Mouse (Mus musculus) hindbrain, embryonic 11.5 days (tissue): ENCODE data around the gene Polg2. TPM values are rescaled to one million over a fixed set of nuclear protein-coding genes. Genes with fewer than 3 reads are reported as not detected.
A peak's percentile ranks its signal among the peaks of the same experiment; 100 is the strongest.
"Not testable (repeated sequence)": the region's sequence is repeated elsewhere in the genome, so short reads cannot be mapped to it uniquely, and the experiment has no call there.

Experiments used
- ATAC-seq: fragments of 200-750 bp; cut with Nextera tagmentation; 2 replicates; pipeline ENCODE4 v1.8.0; 2017; ENCODE audit warnings: mild to moderate bottlenecking, moderate TSS enrichment, moderate library complexity; ENCODE audit not compliant: low FRiP score
- DNase-seq: peaks from one replicate; pipeline ENCODE4 v3.0.0-alpha.2; 2015; ENCODE audit warnings: low spot score
- H3K27ac ChIP-seq: fragments of 300-500 bp; sonication (generic); 2 replicates; pipeline ENCODE4 v1.5.1; 2014; ENCODE audit warnings: mild to moderate bottlenecking, low read depth, low read length
- H3K27me3 ChIP-seq: fragments of 300-500 bp; sonication (generic); 2 replicates; pipeline ENCODE4 v1.6.1; 2014; ENCODE audit warnings: mild to moderate bottlenecking, low read length, moderate library complexity, mixed read lengths; ENCODE audit not compliant: control insufficient read depth, insufficient read depth
- H3K36me3 ChIP-seq: fragments of 300-500 bp; sonication (generic); 2 replicates; pipeline ENCODE4 v1.6.1; 2014; ENCODE audit warnings: mild to moderate bottlenecking, low read length, moderate library complexity, mixed read lengths; ENCODE audit not compliant: control insufficient read depth, insufficient read depth
- H3K4me1 ChIP-seq: fragments of 300-500 bp; sonication (generic); replicated peaks from 2 replicates; pipeline ENCODE4 v1.6.1; 2014; ENCODE audit warnings: low read length, mixed read lengths; ENCODE audit not compliant: control insufficient read depth, insufficient read depth
- H3K4me2 ChIP-seq: fragments of 300-500 bp; sonication (generic); replicated peaks from 2 replicates; pipeline ENCODE4 v1.6.1; 2014; ENCODE audit warnings: mild to moderate bottlenecking, low read depth, low read length
- H3K4me3 ChIP-seq: fragments of 300-500 bp; sonication (generic); 2 replicates; pipeline ENCODE4 v1.5.1; 2014; ENCODE audit warnings: low read depth, low read length
- H3K9ac ChIP-seq: fragments of 300-500 bp; sonication (generic); 2 replicates; pipeline ENCODE4 v1.6.1; 2014; ENCODE audit warnings: low read depth, low read length
- H3K9me3 ChIP-seq: fragments of 300-500 bp; sonication (generic); 2 replicates; pipeline ENCODE4 v1.6.1; 2016; ENCODE audit warnings: low read length; ENCODE audit not compliant: control insufficient read depth
- WGBS: fragments of 180-500 bp; shearing (Covaris S2); extraction: QIAGEN DNeasy Blood & Tissue Kit; methylation state at CpG from one replicate; pipeline ENCODE4 v1.1.7; 2014; 5-methylcytosine and 5-hydroxymethylcytosine counted together
- polyA plus RNA-seq: library from polyadenylated mRNA; unstranded; fragments of >200 nt; fragmentation: Nextera tagmentation; extraction: Ambion mirVana; gene quantifications from 2 replicates; pipeline ENCODE4 v1.2.1, GENCODE M21; 2014

Polg2 gene
- polyA plus RNA-seq, 1 experiment from 2014 or later = 11.0 TPM

DNA sequence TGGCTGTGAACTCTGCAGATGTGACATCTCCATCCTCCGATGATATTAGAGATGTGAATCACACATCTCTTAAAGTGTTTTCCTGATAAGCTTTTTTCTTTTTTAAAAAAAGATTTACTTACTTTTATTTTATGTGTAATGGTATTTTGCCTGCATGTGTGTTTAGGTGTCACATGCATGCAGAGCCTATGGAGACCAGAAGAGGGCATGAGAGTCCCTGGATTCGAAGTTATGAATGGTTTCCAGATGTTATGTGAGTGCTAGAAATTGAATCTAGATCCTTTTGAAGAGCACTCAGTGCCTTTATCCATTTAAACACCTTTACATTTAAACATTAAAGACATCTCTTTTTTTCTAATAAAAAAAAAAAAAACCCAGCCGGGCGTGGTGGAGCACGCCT lies 34.4 kb downstream of the Polg2 start:
- no peak overlapping the region for H3K27ac ChIP-seq

DNA sequence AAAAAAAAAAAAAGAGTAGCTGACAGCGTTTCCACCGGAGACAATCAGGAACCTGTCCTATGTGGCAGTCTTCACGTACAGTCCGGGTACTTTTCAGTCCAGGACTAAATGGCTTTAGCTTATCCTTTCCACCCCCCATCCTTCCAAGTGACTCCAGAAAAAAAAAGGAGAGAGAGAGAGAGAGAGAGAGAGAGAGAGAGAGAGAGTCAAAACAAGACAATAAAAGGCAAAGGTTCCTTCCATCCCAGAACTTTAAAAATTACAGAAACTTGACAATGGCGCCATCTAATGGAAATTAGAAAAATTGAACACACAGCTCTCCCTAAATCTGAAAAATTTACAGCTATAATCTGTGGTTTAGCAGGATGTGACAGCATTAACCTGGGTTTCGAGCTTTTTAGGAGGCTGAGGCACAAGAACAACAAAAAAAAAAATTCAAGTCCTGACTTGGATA lies 36.9 kb downstream of the Polg2 start:
- 56% methylated on average over 6 of the region's 6 CpGs for WGBS
- ATAC-seq = no peak
- peak; percentile 51 for DNase-seq
- Histone ChIP-seq H3K27me3 (0 out of 2 replicates have a peak, but pooled peaks cover 2% of the 10 kb centered on the region), H3K4me1 (no peaks in the 10 kb centered on the region), H3K36me3 (no peaks in the 10 kb centered on the region), H3K9me3 (no peaks in the 10 kb centered on the region), H3K4me3 (no peak overlapping the region), H3K4me2 (no peak overlapping the region), H3K9ac (no peak overlapping the region), H3K27ac (no peak overlapping the region)

More for the DNA sequence above, 34.4 kb downstream of the Polg2 start:
- ATAC-seq (no peak), DNase-seq (no peak)
- Histone ChIP-seq H3K4me2 (no peak overlapping the region), H3K36me3 (no peaks in the 10 kb centered on the region), H3K9ac (no peak overlapping the region), H3K27me3 (0 out of 2 replicates have a peak, but pooled peaks cover 2% of the 10 kb centered on the region), H3K4me3 (no peak overlapping the region), H3K9me3 (no peaks in the 10 kb centered on the region), H3K4me1 (no peaks in the 10 kb centered on the region)
- 89% methylated on average over 5 of the region's 5 CpGs for WGBS

DNA sequence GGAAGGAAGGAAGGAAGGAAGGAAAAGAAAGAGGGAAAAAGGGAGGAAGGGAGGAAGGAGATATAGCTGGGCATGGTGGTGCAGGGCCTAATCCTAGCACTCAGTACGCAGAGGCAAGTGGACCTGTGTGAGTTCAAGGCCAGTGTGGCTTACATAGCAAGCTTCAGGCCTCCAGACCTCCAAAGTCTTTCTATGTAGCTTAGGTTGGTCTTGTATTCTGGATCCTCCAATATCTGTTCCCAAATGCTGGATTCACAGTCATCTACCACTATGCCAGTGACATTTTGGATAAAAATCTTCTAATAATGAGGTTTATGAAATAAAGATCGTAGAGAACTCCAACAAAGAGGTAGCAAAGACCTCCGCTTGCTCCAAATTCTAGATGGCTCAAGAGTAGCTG lies 37.5 kb downstream of the Polg2 start:
- Histone ChIP-seq H3K27ac (no peak overlapping the region), H3K4me2 (no peak overlapping the region), H3K4me1 (peaks cover 4% of the 10 kb centered on the region; the same call in 1 of the 2 replicates), H3K27me3 (0 out of 2 replicates have a peak, but pooled peaks cover 2% of the 10 kb centered on the region), H3K36me3 (no peaks in the 10 kb centered on the region), H3K9ac (no peak overlapping the region), H3K9me3 (no peaks in the 10 kb centered on the region), H3K4me3 (no peak overlapping the region)
- no peak for ATAC-seq
- 90% methylated on average over 3 of the region's 3 CpGs for WGBS
- DNase-seq = no peak

DNA sequence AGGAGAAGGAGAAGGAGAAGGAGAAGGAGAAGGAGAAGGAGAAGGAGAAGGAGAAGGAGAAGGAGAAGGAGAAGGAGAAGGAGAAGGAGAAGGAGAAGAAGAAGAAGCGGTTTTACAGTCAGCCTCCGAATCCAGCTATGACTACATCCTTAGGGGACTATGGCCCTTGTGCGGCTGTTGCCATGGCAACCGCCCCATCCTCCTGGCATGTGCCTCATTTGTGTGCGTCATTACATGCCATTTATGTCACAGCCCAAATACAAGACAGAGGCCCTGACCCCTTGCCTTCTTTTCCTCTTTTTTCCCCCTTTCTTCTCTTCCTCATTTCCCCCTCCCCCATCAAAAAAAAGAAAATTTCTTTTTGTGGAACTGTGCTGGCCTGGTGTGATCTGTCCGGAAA lies 38.1 kb downstream of the Polg2 start:
- ATAC-seq = 0 out of 2 replicates have a peak, but pooled peaks have one; percentile 51
- 43% methylated on average over 6 of the region's 6 CpGs for WGBS
- no peak overlapping the region for H3K27ac ChIP-seq

DNA sequence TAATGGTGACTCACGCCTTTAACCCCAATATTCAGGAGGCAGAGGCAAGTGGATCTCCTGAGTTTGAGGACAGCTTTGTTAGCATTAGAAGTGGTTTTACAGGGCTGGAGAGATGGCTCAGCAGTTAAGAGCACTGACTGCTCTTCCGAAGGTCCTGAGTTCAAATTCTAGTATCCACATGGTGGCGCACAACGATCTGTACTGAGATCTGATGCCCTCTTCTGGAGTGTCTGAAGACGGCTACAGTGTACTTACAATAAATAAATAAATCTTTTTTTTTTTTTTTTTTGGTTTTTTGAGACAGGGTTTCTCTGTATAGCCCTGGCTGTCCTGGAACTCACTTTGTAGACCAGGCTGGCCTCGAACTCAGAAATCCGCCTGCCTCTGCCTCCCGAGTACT lies 38.6 kb downstream of the Polg2 start:
- not testable (repeated sequence) for H3K27me3 ChIP-seq, DNase-seq, H3K36me3 ChIP-seq, H3K27ac ChIP-seq, H3K9ac ChIP-seq, H3K4me3 ChIP-seq, H3K4me2 ChIP-seq, ATAC-seq, H3K9me3 ChIP-seq, H3K4me1 ChIP-seq
- WGBS = 96% methylated on average over 5 of the region's 8 CpGs

More for the DNA sequence above, 38.1 kb downstream of the Polg2 start:
- peak; percentile 77 for DNase-seq
- Histone ChIP-seq H3K36me3 (no peaks in the 10 kb centered on the region), H3K27me3 (0 out of 2 replicates have a peak, but pooled peaks cover 2% of the 10 kb centered on the region), H3K4me3 (no peak overlapping the region), H3K9ac (no peak overlapping the region), H3K4me1 (peaks cover 8% of the 10 kb centered on the region), H3K9me3 (no peaks in the 10 kb centered on the region), H3K4me2 (no peak overlapping the region)

DNA sequence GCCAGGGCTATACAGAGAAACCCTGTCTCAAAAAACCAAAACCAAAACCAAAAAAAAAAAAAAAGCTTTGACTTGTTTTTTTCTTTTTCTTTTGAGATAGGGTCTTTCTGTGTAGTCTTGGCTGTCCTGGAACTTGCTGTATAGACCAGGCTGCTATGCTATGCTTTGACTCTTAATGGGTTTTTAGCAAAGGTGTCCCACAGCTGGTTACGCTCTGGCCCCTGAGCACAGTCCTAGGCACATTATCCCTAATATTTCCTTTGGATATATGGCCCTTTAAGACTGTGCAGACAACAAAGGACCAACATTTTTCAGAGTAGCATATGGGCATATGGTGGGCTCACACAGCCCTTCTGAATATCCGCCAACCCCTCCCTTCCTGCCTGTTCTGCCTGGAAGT lies 40.2 kb downstream of the Polg2 start:
- H3K4me2 ChIP-seq = no peak overlapping the region
- H3K9ac ChIP-seq = no peak overlapping the region
- no peaks in the 10 kb centered on the region for H3K27me3 ChIP-seq
- no peaks in the 10 kb centered on the region for H3K9me3 ChIP-seq
- H3K4me1 ChIP-seq = peaks cover 8% of the 10 kb centered on the region
- 98% methylated on average over 2 of the region's 2 CpGs for WGBS
- ATAC-seq (no peak), DNase-seq (no peak)
- no peak overlapping the region for H3K27ac ChIP-seq
- no peaks in the 10 kb centered on the region for H3K36me3 ChIP-seq
- H3K4me3 ChIP-seq = no peak overlapping the region

DNA sequence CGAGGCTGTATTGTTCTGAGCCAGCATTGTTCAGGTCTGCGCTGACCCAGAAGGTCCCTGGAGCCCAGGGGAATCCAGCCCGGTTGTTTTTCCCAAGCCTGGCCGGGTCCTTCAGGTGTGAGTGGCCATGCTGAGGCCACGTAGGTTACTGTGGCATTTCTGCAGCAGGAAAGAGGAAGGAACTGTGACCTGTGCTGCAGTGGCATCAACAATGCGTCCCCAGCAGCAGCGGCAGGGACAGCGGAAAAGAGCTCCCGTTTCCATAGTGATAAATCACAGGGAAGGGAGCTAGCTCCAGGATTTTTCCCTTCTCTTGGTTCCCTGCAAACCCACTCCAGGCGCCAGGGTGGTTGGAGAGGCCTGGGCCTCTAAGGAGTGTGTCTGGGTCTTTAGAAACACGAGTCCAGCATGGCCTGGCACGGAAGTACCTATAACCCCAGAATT lies 42.1 kb downstream of the Polg2 start:
- Histone ChIP-seq H3K27ac (peak overlapping the region; percentile 70; the same call in 1 of the 2 replicates), H3K9me3 (no peaks in the 10 kb centered on the region), H3K4me1 (peaks cover 8% of the 10 kb centered on the region), H3K4me3 (no peak overlapping the region), H3K9ac (peak overlapping the region; percentile 32; the same call in 1 of the 2 replicates), H3K4me2 (no peak overlapping the region), H3K36me3 (no peaks in the 10 kb centered on the region), H3K27me3 (no peaks in the 10 kb centered on the region)
- ATAC-seq (no peak), DNase-seq (peak; percentile 33)
- 17% methylated on average over 12 of the region's 12 CpGs for WGBS

DNA sequence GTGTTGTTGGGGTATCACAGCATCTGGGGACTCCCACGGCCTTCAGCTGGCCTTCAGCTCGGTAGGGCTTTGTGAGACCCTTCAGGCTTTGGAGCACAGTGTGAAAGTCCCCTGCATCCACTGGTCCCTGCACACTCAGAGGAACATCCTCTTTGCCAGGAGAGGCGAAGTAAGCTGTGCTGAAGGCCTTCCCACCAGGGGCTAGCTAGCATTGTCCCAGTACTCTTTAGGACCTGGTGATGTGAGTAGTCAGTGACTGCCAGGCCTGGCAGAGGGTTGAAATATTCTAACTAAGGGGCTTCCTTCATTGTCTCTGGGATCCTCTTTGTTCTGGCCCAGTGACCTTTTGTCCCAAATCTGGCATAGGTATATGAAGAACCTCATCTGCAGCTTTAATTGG lies 42.7 kb downstream of the Polg2 start:
- no peak overlapping the region for H3K4me3 ChIP-seq
- H3K9ac ChIP-seq = peak overlapping the region; percentile 32; the same call in 1 of the 2 replicates
- DNase-seq (no peak), ATAC-seq (no peak)
- H3K36me3 ChIP-seq = no peaks in the 10 kb centered on the region
- WGBS = 39% methylated on average over 3 of the region's 3 CpGs
- H3K4me1 ChIP-seq = peaks cover 8% of the 10 kb centered on the region
- no peak overlapping the region for H3K4me2 ChIP-seq
- H3K9me3 ChIP-seq = no peaks in the 10 kb centered on the region
- H3K27me3 ChIP-seq = no peaks in the 10 kb centered on the region
- H3K27ac ChIP-seq = peak overlapping the region; percentile 70; the same call in 1 of the 2 replicates

DNA sequence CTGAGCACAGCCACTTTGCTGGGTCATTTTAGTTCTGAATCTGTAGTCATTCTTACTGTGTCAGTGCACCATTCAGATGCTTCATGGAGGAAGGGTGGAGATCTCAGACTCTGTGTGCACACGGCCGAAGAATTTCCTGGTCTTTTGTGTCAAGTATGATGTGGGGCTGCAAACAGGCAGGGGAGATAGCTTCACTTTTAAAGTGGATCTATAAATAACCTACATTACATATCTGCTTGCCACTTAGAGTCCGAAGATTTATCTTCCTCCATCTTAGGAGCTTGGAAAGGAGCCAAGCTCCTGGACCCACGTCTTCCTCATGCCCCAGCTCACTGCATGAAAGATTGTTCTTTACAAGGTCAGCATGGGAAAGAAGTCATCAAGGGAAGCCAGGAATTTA lies 48.6 kb downstream of the Polg2 start:
- ATAC-seq (no peak), DNase-seq (no peak)

More for the DNA sequence above, 48.6 kb downstream of the Polg2 start:
- Histone ChIP-seq H3K27me3 (no peaks in the 10 kb centered on the region), H3K36me3 (no peaks in the 10 kb centered on the region), H3K4me2 (no peak overlapping the region), H3K9me3 (no peaks in the 10 kb centered on the region), H3K4me3 (no peak overlapping the region), H3K27ac (no peak overlapping the region), H3K9ac (no peak overlapping the region), H3K4me1 (no peaks in the 10 kb centered on the region)
- 92% methylated on average over 4 of the region's 4 CpGs for WGBS
